Mouse (Mus musculus) MEL (cell line): ENCODE measurements around the gene Metrn. TPM values are rescaled to one million over a fixed set of nuclear protein-coding genes. Genes with fewer than 3 reads are reported as not detected.

ENCODE experiments used
- DNase-seq: peaks from one replicate; pipeline ENCODE4 v3.0.0; 2011; ENCODE audit warnings: low read depth, low spot score
- H3K27ac ChIP-seq: 2 replicates; pipeline ENCODE4 v1.5.1; 2012; ENCODE audit warnings: low read depth, mild to moderate bottlenecking, control low read depth, low read length, moderate library complexity; ENCODE audit not compliant: control insufficient read depth
- H3K27me3 ChIP-seq, 2 experiments: fragments of 150-350 bp in 1 of 2; sonication (generic) in 1 of 2; 2 replicates each; pipeline ENCODE4 v1.6.1; 2012; ENCODE audit warnings: low read length in 2 of 2, mild to moderate bottlenecking in 2 of 2, improper control_type of control experiment in 1 of 2, moderate library complexity in 1 of 2; ENCODE audit not compliant: insufficient read depth in 2 of 2, control insufficient read depth in 1 of 2
- H3K36me3 ChIP-seq, 2 experiments: 2 replicates each; pipeline ENCODE4 v1.6.1; 2012 to 2014; ENCODE audit warnings: low read length in 2 of 2, improper control_type of control experiment in 1 of 2, inconsistent platforms in 1 of 2, mild to moderate bottlenecking in 1 of 2; ENCODE audit not compliant: insufficient read depth in 2 of 2, control insufficient read depth in 1 of 2
- H3K4me1 ChIP-seq, 2 experiments: fragments of 150-350 bp in 1 of 2; sonication (generic) in 1 of 2; 2 replicates each; pipeline ENCODE4 v1.6.1; 2012; ENCODE audit warnings: low read length in 2 of 2, improper control_type of control experiment in 1 of 2, mild to moderate bottlenecking in 1 of 2; ENCODE audit not compliant: insufficient read depth in 2 of 2, control insufficient read depth in 1 of 2
- H3K4me3 ChIP-seq, 2 experiments: fragments of 150-350 bp in 1 of 2; sonication (generic) in 1 of 2; 2 replicates each; pipeline ENCODE4 v1.5.1; 2012; ENCODE audit warnings: low read depth in 2 of 2, low read length in 2 of 2, mild to moderate bottlenecking in 2 of 2, moderate library complexity in 2 of 2, control low read depth in 1 of 2, improper control_type of control experiment in 1 of 2; ENCODE audit not compliant: control insufficient read depth in 1 of 2, insufficient read depth in 1 of 2
- H3K79me2 ChIP-seq: 2 replicates; pipeline ENCODE4 v1.6.1; 2012; ENCODE audit warnings: mild to moderate bottlenecking, low read length, moderate library complexity; ENCODE audit not compliant: control insufficient read depth, poor library complexity, insufficient read depth
- H3K9ac ChIP-seq: 2 replicates; pipeline ENCODE4 v1.6.1; 2012; ENCODE audit warnings: low read depth, mild to moderate bottlenecking, control low read depth, low read length, moderate library complexity; ENCODE audit not compliant: control insufficient read depth, poor library complexity, severe bottlenecking
- H3K9me3 ChIP-seq: fragments of 150-350 bp; sonication (generic); replicated peaks from 2 replicates; pipeline ENCODE4 v1.6.1; 2012; ENCODE audit warnings: mild to moderate bottlenecking, low read length, improper control_type of control experiment, moderate library complexity; ENCODE audit not compliant: insufficient read depth
- BHLHE40 ChIP-seq: IDR thresholded peaks from 2 replicates; pipeline ENCODE4 v1.6.1; 2012; ENCODE audit warnings: low read depth, mild to moderate bottlenecking, inconsistent platforms, low read length, improper control_type of control experiment, borderline replicate concordance
- CTCF ChIP-seq, 3 experiments: IDR thresholded peaks in 2 of 3; conservative IDR thresholded peaks in 1 of 3; 2 replicates each; pipeline ENCODE4 v1.5.1; 2011 to 2012; ENCODE audit warnings: low read length in 3 of 3, low read depth in 2 of 3, mild to moderate bottlenecking in 2 of 3, improper control_type of control experiment in 1 of 3, inconsistent platforms in 1 of 3, mixed read lengths in 1 of 3, moderate library complexity in 1 of 3; ENCODE audit not compliant: control insufficient read depth in 1 of 3, insufficient read depth in 1 of 3, poor library complexity in 1 of 3, severe bottlenecking in 1 of 3
- ELF1 ChIP-seq: IDR thresholded peaks from 2 replicates; pipeline ENCODE4 v1.6.1; 2014; ENCODE audit warnings: low read depth, mild to moderate bottlenecking, inconsistent platforms, low read length, improper control_type of control experiment, moderate library complexity
- EP300 ChIP-seq, 2 experiments: IDR thresholded peaks; 2 replicates each; pipeline ENCODE4 v1.6.1; 2011; ENCODE audit warnings: improper control_type of control experiment in 2 of 2, low read length in 2 of 2, low read depth in 1 of 2, mild to moderate bottlenecking in 1 of 2
- ETS1 ChIP-seq: IDR thresholded peaks from 2 replicates; pipeline ENCODE4 v1.6.1; 2012; ENCODE audit warnings: low read depth, mild to moderate bottlenecking, inconsistent platforms, low read length, improper control_type of control experiment, moderate library complexity
- HCFC1 ChIP-seq: IDR thresholded peaks from 2 replicates; pipeline ENCODE4 v1.6.1; 2012; ENCODE audit warnings: low read depth, mild to moderate bottlenecking, inconsistent platforms, low read length, improper control_type of control experiment, moderate library complexity
- KAT2A ChIP-seq: conservative IDR thresholded peaks from 2 replicates; pipeline ENCODE4 v1.6.1; 2012; ENCODE audit warnings: low read depth, low read length, improper control_type of control experiment, inconsistent platforms
- MAX ChIP-seq: IDR thresholded peaks from 2 replicates; pipeline ENCODE4 v1.6.1; 2011; ENCODE audit warnings: low read length, improper control_type of control experiment
- MAZ ChIP-seq: IDR thresholded peaks from 2 replicates; pipeline ENCODE4 v1.6.1; 2012; ENCODE audit warnings: low read depth, mild to moderate bottlenecking, inconsistent platforms, low read length, improper control_type of control experiment
- MXI1 ChIP-seq: IDR thresholded peaks from 2 replicates; pipeline ENCODE4 v1.6.1; 2011; ENCODE audit warnings: mild to moderate bottlenecking, low read depth, low read length, improper control_type of control experiment
- MYB ChIP-seq: IDR thresholded peaks from 2 replicates; pipeline ENCODE4 v1.6.1; 2011; ENCODE audit warnings: mild to moderate bottlenecking, low read depth, low read length, improper control_type of control experiment
- NELFE ChIP-seq: IDR thresholded peaks from 2 replicates; pipeline ENCODE4 v1.6.1; 2011; ENCODE audit warnings: low read depth, low read length, improper control_type of control experiment
- POLR2A ChIP-seq, 2 experiments: IDR thresholded peaks; 2 replicates each; pipeline ENCODE4 v1.6.1; 2011 to 2012; ENCODE audit warnings: low read length in 2 of 2, mild to moderate bottlenecking in 2 of 2, control low read depth in 1 of 2, improper control_type of control experiment in 1 of 2, low read depth in 1 of 2, moderate library complexity in 1 of 2; ENCODE audit not compliant: control insufficient read depth in 1 of 2, insufficient read depth in 1 of 2, poor library complexity in 1 of 2
- POLR2AphosphoS2 ChIP-seq: IDR thresholded peaks from 2 replicates; pipeline ENCODE4 v1.6.1; 2011; ENCODE audit warnings: low read length, improper control_type of control experiment
- POLR2AphosphoS5 ChIP-seq: IDR thresholded peaks from 2 replicates; pipeline ENCODE4 v1.6.1; 2012; ENCODE audit warnings: low read depth, borderline replicate concordance, mild to moderate bottlenecking, inconsistent platforms, low read length, moderate library complexity, mixed read lengths
- RCOR1 ChIP-seq: IDR thresholded peaks from 2 replicates; pipeline ENCODE4 v1.6.1; 2012; ENCODE audit warnings: low read depth, mild to moderate bottlenecking, inconsistent platforms, low read length, improper control_type of control experiment
- SIN3A ChIP-seq: IDR thresholded peaks from 2 replicates; pipeline ENCODE4 v1.6.1; 2012; ENCODE audit warnings: low read length, improper control_type of control experiment, inconsistent platforms
- TBP ChIP-seq: IDR thresholded peaks from 2 replicates; pipeline ENCODE4 v1.8.0; 2011; ENCODE audit warnings: low read depth, low read length, improper control_type of control experiment
- TCF12 ChIP-seq: IDR thresholded peaks from 2 replicates; pipeline ENCODE4 v1.6.1; 2014; ENCODE audit warnings: low read depth, mild to moderate bottlenecking, inconsistent platforms, low read length, improper control_type of control experiment, moderate library complexity
- UBTF ChIP-seq: IDR thresholded peaks from 2 replicates; pipeline ENCODE4 v1.6.1; 2012; ENCODE audit warnings: low read depth, mild to moderate bottlenecking, inconsistent platforms, low read length, improper control_type of control experiment, moderate library complexity, borderline replicate concordance; ENCODE audit not compliant: insufficient read depth
- USF1 ChIP-seq: IDR thresholded peaks from 2 replicates; pipeline ENCODE4 v1.6.1; 2014; ENCODE audit warnings: low read depth, mild to moderate bottlenecking, inconsistent platforms, low read length, improper control_type of control experiment, moderate library complexity
- USF2 ChIP-seq, 2 experiments: IDR thresholded peaks; 2 replicates each; pipeline ENCODE4 v1.6.1; 2011 to 2012; ENCODE audit warnings: improper control_type of control experiment in 2 of 2, low read length in 2 of 2, borderline replicate concordance in 1 of 2, inconsistent platforms in 1 of 2, low read depth in 1 of 2, mild to moderate bottlenecking in 1 of 2; ENCODE audit not compliant: insufficient read depth in 1 of 2
- ZMIZ1 ChIP-seq: IDR thresholded peaks from 2 replicates; pipeline ENCODE4 v1.6.1; 2012; ENCODE audit warnings: low read depth, mild to moderate bottlenecking, inconsistent platforms, low read length, improper control_type of control experiment, moderate library complexity
- ZNF384 ChIP-seq: IDR thresholded peaks from 2 replicates; pipeline ENCODE4 v1.6.1; 2012; ENCODE audit warnings: low read depth, mild to moderate bottlenecking, inconsistent platforms, low read length, improper control_type of control experiment
- polyA plus RNA-seq, 2 experiments: library from polyadenylated mRNA; stranded (reverse) in 1 of 2; unstranded in 1 of 2; fragments of >175 nt in 1 of 2; fragments of >200 nt in 1 of 2; gene quantifications; 2 replicates each; pipeline versions ENCODE4 v1.2.1 to v1.2.4; 2012; ENCODE audit warnings: low replicate concordance in 2 of 2, low read depth in 1 of 2; ENCODE audit not compliant: insufficient read length in 2 of 2, insufficient read depth in 1 of 2, missing spikeins in 1 of 2
- total RNA-seq: library from RNA; depleted of rRNA; stranded (reverse); fragments of 300-350 nt; gene quantifications from 2 replicates; pipeline ENCODE4 v1.2.3, GENCODE M21; 2012

The Metrn gene
- total and polyA plus RNA-seq, 3 experiments, result 95.7 to 116 TPM; not detected in 1

- TF ChIP-seq KAT2A (no peak), POLR2AphosphoS2 (peak; percentile 94), BHLHE40 (no peak), ETS1 (0 out of 2 replicates have a peak, but pooled peaks have one; percentile 30), POLR2A (IDR thresholded peaks at IDR 0.05; ENCODE audit: control insufficient read depth in 1 of 2, insufficient read depth in 1 of 2, low read depth in 1 of 2, low read length in 2 of 2, poor library complexity in 1 of 2) (peak; percentile 90 to 93), USF1 (no peak), RCOR1 (0 out of 2 replicates have a peak, but pooled peaks have one; percentile 10), TCF12 (peak; percentile 62), CTCF (IDR thresholded peaks at IDR 0.05 in 2 of 3, conservative IDR thresholded peaks at IDR 0.05 in 1 of 3; ENCODE audit: control insufficient read depth in 1 of 3, insufficient read depth in 1 of 3, low read depth in 2 of 3, low read length in 3 of 3, poor library complexity in 1 of 3, severe bottlenecking in 1 of 3) (peak in 1 of 3 experiments; percentile 29; a peak in 2 of 6 replicates), MXI1 (peak; percentile 54; the same call in 1 of the 2 replicates), MYB (no peak), SIN3A (peak; percentile 52), UBTF (no peak), ZNF384 (no peak), NELFE (peak; percentile 78), USF2 (IDR thresholded peaks at IDR 0.05; ENCODE audit: borderline replicate concordance in 1 of 2, insufficient read depth in 1 of 2, low read depth in 1 of 2, low read length in 2 of 2) (no peak), HCFC1 (peak; percentile 84), ELF1 (peak; percentile 78), TBP (peak; percentile 77), POLR2AphosphoS5 (no peak; the same call in 1 of the 2 replicates), MAZ (peak; percentile 86), EP300 (IDR thresholded peaks at IDR 0.05; ENCODE audit: low read depth in 1 of 2, low read length in 2 of 2) (0 out of 4 replicates have a peak, but pooled peaks of 1 of the 2 experiments have one; percentile 20), ZMIZ1 (peak; percentile 82), MAX (no peak)
- Histone ChIP-seq H3K27ac (peak within 1 kb of the TSS; percentile 79), H3K9me3 (no peaks in the 10 kb centered on the region), H3K9ac (peak within 1 kb of the TSS; percentile 89), H3K36me3 (peaks cover 0 to 3% of the 10 kb centered on the region in 2 experiments; a peak in 2 of 4 replicates), H3K4me1 (peaks cover 3 to 15% of the 10 kb centered on the region in 2 experiments; a peak in 3 of 4 replicates), H3K79me2 (peaks cover 11% of the 10 kb centered on the region), H3K27me3 (no peaks in the 10 kb centered on the region), H3K4me3 (peak within 1 kb of the TSS; percentile 75 to 86)
- DNase-seq, result peak; percentile 96
Measured at GRCm38 (mm10) chr17:25844396-25844901, 47.5 kb upstream of the Metrn start, which contains the start of gene Rhot2. Rhot2 (minus strand) TSS chr17:25844851.
